Mouse (Mus musculus): ENCODE measurements at regions not wholly inside any gene's neighbourhood (a gene's known extent, or its start where the extent isn't known, plus 50 kb on each side); places are given as distances from the start of the nearest gene placed in this dataset.

DNA sequence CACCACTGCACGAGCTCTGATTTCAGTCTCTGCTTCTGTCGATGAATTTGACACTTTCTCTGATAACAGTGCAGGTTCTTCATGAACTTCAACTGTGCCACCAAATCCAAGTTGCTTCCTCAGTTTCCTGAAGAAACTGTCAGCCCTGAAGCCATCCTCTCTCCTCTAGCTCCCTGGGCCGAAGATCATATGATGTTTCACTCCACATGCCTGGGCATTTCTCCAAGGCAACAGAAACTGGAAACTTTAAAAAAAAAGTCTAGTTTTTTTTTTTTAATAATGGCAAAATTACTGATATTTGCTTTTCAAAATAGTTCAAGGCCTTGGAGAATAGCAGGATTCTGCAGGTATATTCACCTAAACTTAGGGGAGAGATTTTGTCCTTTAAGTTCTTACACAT lies 564.8 kb downstream of the Ttll7 start:
- no peak for DNase-seq (ENCODE audit: low spot score)
- intact Hi-C loops (cut with DNase I) = no loop called here

DNA sequence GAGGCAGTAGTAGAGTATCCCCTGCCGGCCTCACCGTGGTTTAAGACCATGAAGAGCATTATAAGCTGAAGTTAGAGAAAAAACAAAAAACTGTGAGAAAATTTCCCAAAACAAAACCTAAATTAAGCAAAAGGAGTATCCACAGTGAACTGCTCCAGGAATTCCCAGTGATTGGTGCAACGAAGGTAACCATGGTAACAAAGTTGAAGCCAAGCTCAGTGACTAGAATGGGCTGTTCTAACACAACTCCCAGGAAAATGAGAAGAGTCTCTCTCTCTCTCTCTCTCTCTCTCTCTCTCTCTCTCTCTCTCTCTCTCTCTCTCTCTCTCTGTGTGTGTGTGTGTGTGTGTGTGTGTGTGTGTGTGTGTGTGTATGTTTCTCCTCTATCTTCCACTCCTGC lies 567.0 kb downstream of the Ttll7 start:
- DNase-seq (ENCODE audit: low spot score) = no peak
- intact Hi-C loops (cut with DNase I) = no loop called here

DNA sequence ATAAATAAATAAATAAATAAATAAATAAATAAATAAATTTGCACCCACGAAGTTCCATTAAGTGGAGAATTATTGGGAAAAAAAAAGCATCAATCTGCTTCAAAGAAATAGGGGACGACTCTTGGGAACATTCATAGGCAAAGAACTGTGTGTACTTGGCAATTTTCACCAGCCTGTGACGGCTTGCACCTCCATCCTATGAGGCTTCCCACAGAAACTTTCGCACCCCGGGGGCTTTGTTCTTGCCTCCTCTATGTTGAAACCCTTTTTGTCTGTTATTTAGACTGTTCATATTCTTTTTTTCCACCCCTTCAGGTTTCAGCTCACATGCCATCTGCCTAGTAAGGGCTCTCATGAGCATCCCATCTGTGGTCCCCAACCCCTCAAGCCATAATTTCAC lies 570.0 kb downstream of the Ttll7 start:
- no peak for DNase-seq (ENCODE audit: low spot score)
- intact Hi-C loops (cut with DNase I) = no loop called here

DNA sequence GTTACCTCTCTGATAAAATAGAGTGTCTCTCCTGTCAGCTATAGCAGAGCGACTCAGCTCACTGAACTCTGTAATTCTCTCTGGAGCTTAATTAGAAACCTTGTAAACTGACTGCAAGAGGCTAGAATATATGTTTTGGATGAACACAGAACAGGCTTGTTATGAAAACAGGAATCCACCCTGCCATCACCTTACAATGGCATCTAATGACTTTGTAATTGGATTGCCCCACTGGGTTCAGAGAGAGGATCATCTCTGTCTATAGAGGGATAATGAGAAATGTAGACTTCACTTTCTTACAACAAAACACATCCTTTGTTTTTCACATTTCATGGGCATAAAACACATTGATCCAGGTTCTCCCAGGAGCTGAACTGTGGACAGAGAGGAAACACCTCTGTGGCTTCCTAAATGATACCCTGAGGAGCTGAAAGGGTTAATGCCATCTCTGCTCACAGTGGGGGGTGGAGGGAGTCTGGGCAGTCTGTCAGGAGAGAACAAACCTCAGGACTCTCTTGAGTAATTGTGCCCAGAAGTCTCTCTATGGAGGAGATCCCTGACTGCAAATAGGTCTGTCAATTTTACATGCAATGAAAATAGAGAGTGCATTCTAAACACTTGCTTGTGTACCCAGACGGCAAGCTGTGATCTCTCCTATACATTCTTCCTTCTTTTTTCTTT lies 571.9 kb downstream of the Ttll7 start:
- intact Hi-C loops (cut with DNase I) = no loop called here
- DNase-seq (ENCODE audit: low spot score) = no peak

DNA sequence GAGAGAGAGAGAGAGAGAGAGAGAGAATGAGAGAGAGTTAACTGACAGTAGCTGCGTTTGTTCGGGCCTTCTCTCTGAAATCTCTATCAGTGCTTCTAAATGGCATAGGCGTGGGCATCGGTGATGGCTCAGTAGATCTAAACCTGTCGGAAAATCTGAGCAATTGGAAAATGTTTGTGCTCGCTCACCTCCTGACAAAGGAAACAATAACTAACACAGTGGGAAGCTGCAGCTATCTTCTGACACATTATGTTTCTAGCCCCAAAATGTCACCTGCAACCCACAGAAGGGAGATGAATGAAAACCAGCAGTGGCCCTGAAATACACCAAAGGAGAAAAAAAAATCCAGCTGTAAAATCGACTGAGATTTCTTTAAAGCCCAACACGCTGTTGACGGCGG lies 576.7 kb downstream of the Ttll7 start:
- no peak for DNase-seq (ENCODE audit: low spot score)
- intact Hi-C loops (cut with DNase I) = no loop called here

DNA sequence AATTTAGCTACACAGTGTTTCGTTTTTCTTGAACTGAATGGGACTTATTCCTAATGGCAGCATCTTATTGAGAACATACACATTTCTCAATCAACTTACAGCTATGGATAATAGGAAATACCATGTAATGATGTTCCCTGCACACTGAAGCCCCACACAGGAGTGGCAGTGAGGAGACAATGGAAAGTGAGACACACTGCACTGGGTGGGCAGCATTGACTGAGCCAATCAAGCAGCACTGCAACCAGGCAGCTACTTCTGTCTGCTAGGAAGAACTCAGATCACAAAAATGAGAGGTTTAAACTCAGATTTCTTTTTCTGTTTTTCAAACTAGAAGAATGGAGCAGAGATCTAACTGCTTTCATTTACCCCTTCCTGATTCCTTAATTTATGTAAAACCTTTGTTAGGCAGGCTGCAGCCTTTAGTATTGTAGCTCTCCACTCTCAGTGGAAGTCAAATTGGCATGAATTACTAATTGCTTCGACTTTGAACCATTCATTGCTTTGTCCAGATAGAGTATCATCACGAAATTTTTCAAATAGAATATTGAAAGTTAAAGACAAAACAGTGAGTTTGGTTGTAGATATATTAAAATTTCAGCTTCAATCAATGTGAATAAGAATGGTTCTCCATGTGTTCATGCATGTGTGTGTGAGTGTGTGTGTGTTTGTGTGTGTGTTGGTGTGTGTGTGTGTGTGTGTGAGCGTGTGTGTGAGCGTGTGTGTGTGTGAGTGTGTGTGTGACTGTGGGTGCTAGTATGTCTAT lies 590.9 kb downstream of the Ttll7 start:
- DNase-seq (ENCODE audit: low spot score) = no peak
- intact Hi-C loops (cut with DNase I) = no loop called here

DNA sequence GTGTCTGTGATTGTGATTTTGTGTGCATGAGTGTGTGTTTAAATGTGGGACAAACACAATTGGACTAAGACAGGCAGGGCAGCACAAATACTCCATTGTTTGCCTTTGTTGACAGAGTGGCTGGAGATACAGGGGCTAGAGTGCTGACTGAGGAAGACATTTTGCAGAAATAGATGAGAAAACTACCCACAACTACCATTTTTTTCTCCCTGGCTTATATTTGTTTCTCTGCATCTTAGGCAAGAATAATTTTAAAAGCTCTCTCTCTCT lies 591.5 kb downstream of the Ttll7 start:
- no peak for DNase-seq (ENCODE audit: low spot score)
- intact Hi-C loops (cut with DNase I) = no loop called here

DNA sequence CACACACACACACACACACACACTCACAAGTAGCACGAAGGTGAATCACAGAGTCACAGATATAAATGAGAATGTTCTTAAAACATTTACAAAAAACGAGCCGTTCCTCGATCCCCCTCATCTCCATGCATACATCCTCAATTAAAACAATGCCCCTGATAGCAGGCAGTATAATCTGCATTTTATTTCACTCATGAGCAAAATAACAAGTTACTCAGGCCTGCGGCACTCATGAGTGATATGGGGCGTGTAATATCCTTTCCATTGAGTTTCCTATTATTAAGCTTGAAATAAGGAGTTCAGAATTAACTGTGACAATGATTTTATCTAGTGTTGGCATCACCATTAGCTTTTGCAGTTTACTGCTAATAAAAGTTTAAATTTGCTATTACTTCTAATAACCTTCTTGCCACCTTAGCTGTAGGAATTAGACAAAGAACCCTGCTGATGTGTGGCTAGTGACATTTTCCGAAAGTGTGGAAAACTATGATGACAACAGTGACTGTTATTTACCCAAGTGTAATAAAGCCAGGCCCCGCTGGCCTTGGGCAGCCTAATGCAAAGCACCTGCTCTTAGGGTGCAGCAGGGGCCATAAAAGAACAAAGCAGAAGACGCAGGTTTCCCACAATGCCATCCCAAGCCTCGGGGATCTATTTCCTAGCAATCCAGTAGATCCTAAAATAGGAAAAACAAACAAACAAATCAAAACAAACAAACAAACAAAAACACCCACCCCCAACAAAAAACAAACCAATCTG lies 592.0 kb downstream of the Ttll7 start:
- intact Hi-C loops (cut with DNase I) = no loop called here
- no peak for DNase-seq (ENCODE audit: low spot score)

DNA sequence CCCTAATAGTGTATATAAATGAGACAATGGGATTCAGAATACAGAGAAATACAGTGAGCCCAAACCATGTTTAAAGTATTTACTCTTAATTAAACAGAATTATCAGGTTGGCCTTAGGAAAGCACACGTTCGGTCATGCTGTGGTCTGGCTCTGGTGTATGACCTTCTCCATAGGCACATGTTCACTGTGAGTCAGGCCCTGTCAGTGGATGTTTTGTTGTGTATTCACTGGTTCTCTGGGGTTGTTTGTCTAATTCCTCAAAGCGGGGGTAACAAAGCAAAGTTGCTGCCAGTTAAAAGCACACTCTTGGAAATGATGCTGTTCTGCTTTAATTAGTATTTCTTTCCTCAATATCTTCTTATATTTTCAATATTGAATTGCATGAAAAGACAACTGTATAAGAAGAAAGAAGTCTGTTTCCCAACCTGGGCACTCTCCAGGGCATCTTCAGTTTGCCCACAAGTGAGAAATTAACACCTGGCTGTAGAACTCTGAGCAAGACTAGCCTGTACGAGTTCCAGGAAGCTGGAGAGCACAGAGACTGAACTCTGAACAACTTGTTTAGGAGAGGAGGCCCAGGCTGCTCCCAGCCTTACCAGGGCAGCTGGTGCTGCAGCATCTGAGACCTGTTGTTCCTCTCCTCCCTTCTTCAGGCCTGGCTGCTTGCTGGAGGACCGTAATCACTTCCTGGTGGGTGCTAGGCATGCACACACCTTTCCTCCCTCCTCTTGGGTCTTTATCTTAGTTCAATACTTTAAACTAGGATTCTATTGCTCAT lies 593.1 kb downstream of the Ttll7 start:
- no peak for DNase-seq (ENCODE audit: low spot score)
- intact Hi-C loops (cut with DNase I) = no loop called here

DNA sequence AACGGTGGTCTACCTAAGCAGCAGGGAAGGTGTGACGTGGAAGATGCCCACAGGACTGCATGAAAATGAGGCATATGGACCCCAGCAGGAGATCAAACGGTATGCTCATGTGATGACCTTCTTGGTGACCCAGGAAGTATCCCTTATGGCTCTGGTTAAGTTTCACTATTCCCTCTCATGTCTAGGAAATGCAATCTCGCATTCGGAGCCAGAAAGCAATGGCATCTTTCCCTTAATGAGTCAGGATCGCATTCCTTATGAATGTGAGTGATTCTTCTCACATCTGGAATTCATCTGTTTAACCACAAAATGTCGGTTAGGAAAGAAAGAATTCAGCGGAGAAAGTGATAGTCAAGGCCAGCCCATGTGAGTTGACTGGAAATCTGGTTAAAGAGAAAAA lies 593.7 kb downstream of the Ttll7 start:
- DNase-seq (ENCODE audit: low spot score) = peak; percentile 1

DNA sequence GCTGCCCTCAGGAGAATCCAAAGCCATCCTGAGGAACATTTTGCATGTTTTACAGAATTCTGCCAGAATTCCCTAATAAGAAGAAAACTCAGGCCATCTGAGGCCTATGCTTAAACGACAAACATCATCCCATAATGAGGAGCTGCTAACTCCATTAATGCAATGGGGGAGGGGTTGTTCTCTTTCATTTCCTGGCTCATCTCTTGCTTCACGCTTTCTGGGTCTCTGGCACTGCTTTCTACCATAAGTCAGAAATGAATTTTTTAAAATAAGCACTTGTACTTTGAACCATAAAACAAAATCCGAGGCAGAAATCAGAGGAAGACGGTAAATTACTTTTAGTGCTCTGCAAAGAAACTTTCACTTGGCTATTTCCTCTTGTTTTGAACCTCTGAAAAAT lies 600.0 kb downstream of the Ttll7 start:
- intact Hi-C loops (cut with DNase I) = no loop called here
- no peak for DNase-seq (ENCODE audit: low spot score)

More for the DNA sequence above, 593.7 kb downstream of the Ttll7 start:
- intact Hi-C loops (cut with DNase I) = no loop called here

DNA sequence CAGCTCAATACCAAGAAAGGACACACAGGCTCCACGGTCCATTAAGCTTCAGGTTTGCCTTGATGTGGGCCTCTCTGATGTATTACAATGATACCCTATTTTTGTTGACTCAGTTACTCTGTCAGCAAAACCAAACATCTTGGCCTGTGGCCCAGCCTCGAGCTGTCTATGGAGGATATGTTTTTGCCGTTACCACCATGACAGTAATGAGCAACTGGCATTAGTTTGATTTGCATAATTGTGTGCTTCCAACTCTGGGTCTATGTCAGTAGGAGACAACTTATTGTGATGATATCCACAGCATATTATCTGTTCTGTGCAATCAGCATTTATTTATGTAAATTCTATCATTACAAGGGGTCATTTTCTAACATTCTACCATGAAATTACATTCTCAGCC lies 603.2 kb downstream of the Ttll7 start:
- intact Hi-C loops (cut with DNase I) = no loop called here
- DNase-seq (ENCODE audit: low spot score) = no peak

DNA sequence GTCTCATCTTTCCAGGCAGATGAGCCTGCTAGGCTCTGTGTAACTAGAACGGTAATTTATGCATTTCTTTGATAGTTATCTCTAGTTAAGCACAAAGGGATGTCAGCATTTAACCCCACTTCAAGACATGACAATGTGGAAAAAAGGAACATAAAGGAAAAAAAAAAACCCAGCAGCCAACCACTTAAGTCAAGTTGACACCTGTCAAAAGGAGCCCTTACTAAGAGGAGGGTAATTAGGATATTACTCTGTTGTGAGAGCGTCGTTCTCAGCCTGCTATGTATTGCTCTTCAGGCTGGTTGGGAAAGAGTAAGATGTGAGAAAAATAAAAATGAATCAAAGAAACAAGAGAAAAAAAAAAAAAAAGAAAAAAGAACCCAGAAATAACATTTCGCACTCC lies 604.1 kb downstream of the Ttll7 start:
- intact Hi-C loops (cut with DNase I) = no loop called here
- DNase-seq (ENCODE audit: low spot score) = no peak

DNA sequence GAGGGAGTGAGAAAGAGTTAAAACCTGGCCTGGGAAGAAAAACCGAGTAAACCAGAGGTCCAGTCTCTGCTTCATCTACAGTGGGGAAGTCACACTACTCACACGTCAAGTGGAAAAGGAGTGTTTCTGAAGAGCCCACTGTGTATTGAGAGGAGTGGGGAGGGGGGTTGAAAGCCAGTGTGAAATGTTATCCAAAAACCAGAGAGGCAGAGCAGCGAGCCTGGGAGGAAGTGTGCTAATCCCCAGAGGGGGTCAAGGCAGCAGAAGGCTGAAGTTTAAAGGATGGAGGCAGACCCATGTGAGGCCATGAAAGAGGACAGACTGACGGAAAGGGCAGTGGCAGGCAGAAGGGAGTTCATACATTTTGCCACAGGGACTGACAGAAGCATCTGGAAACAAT lies 605.9 kb downstream of the Ttll7 start:
- intact Hi-C loops (cut with DNase I) = no loop called here
- no peak for DNase-seq (ENCODE audit: low spot score)

DNA sequence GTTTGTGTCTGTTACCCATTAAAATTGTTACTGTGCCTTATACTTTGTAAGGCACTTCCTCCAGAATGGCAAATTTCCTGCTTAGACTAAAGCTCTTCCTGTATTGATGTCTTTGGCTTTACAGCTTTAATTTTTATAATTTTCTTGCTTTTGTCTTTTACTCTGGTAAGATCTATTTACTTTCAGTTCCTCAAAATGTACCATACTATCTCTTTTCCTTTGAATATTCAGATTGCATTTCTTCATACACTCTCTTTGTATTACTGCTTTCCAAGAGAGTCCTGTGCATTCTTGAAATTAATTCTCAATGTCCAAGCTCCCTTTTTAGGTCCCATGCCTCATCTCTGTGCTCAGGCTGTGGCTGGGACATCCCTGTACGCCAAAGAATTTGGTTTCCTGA lies 627.7 kb downstream of the Ttll7 start:
- DNase-seq (ENCODE audit: low spot score) = no peak
- intact Hi-C loops (cut with DNase I) = no loop called here

Measured in heart, postnatal 25 days (tissue).